Mouse (Mus musculus): ENCODE measurements at regions not wholly inside any gene's neighbourhood (a gene's known extent, or its start where the extent isn't known, plus 50 kb on each side); places are given as distances from the start of the nearest gene placed in this dataset.

- no peak for DNase-seq (ENCODE audit: low read depth, low spot score)
Measured at GRCm38 (mm10) chr11:92743191-92743590, 354.6 kb upstream of the Car10 start.

DNA sequence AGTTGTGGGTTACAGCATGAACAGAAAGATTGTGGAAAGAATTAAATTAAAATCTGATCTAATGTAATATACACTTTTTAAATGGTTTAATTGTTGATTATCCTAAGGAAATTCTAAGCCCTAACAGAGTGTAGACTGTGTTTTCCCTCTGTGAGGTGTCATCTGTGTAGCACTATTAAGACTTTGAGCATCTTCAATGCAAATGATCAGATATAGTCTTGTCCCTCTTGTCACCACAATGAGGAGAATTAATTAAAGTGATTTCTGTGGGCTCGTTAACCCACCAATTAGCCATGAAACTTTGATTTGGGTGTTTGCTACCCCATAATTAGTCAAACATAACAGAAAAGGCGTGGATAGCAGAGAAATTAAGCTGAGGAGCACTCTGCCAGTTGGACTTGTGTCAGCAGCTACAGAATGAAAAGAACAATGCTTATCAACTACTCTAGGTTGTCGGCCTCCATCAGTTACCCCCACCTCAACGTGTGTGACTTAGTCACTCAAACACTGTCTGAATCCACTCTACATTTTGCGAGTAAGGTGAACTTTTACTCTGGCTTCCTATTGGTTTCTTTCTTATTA lies 339.4 kb upstream of the Car10 start:
- no peak for DNase-seq (ENCODE audit: low read depth, low spot score)

DNA sequence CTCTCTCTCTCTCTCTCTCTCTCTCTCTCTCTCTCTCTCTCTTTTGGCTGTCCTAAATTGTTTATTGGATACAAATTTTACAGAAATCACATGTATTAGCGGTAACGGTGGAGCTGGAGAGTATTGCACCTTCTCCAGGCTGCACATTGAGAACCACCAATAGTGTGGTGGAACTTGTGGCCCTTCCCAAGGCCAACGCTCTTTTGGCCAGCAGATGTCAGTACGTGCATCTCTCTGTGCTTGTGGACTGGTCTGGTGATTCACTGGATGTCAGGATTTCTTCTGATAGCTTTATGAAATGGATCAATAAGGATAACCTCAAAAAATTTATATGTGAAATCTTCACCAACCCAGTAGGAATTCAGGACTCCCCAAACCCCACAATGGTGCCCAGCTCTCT lies 327.9 kb upstream of the Car10 start:
- no peak for DNase-seq (ENCODE audit: low read depth, low spot score)

DNA sequence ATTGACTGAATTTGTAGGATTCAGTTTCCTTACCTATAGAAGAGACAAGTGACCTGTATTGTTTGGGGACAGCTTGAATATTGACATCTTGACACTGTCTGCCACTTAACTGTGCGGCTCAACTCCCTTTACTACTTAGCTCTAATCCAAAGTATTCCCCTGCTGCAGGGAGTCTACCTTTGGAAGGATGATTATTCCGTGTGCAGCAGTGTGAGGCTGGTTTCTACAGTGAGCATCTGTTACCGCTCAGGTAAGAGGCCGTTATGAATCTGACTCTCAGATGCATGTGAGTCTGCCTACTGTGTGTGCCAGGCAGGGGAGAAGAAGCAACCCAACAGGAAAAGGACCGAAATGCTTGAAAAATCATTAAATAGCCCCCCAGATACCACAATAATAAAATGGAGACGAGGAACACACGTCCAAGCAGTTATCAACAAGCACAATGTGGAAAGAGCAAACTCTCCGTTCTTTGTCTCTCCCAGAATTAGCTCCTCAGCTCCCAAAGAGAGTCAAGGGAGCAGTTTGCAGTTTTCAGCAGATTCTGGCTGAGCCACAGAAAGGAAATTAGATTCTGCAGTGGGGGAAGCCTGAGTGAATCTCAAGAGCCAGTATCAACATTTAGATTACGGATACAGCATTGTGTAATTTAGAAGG lies 324.8 kb upstream of the Car10 start:
- no peak for DNase-seq (ENCODE audit: low read depth, low spot score)

- no peak for DNase-seq (ENCODE audit: low read depth, low spot score)
Measured at GRCm38 (mm10) chr11:92773570-92773929, 324.3 kb upstream of the Car10 start.

- peak; percentile 38 for DNase-seq (ENCODE audit: low read depth, low spot score)
Measured at GRCm38 (mm10) chr11:92774780-92775179, 323.0 kb upstream of the Car10 start.

DNA sequence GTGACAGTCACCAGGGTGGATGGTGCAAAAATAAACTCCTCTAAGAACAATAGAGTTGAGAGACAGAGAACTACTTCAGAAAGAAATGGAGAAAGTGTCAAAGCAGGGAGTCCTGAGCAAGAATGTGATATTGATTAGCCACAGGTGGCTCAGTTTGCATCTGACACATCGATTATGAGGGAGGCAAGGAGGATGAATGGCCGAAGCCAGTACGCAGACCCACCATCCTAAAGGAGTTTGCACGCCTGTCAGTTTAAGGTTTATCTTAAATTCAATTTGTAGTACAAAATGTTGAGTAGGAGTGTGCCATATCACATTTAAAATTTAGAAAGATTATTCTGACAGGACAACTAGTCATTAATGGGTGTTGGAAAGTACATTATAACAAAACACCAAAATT lies 298.6 kb upstream of the Car10 start:
- no peak for DNase-seq (ENCODE audit: low read depth, low spot score)
